Mouse (Mus musculus): ENCODE results near the gene Agbl4.

DNA sequence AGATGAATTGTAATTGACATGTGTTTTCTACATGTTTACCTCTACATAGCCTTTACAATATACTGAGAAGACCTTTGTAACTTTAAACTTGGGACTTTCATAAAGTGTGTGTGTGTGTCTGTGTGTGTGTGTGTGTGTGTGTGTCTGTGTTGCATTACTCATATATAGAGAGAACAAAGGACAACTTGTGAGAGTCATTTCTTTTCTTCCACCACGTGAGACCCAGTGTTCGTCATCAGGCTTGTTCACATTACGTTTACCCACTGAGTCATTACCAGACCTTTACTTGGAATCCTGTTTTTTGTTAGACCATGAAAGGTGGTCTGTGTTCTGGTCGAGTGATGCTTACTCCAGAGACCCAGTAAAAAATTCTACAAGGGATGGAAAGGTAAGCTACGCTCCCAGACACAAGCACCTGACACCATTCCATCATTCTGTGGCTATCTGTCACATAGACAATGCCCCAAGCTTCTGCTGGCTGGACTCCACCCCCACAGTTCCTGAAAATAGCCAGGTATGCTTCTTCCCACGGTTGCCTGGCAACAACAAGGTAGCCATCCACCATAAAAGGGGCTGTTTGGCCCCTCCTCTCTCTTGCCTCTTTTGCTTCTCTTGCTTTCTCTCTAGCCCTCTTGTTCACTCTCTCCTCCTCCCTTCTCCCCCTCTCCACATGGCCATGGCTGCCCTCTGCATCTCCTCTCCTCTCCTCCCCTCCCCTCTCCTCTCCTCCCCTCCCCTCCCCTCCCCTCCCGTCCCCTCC, 676.5 kb downstream of the Agbl4 start:
- TF ChIP-seq JUND (IDR thresholded peaks at IDR 0.05; ENCODE audit: low read depth, low read length): no peak
- no peak for TF ChIP-seq RAD21 (IDR thresholded peaks at IDR 0.05; ENCODE audit: low read depth, low read length)
- no peak for TF ChIP-seq CTCF (IDR thresholded peaks at IDR 0.05 in 2 of 3, conservative IDR thresholded peaks at IDR 0.05 in 1 of 3; ENCODE audit: control insufficient read depth in 1 of 3, insufficient read depth in 1 of 3, low read depth in 2 of 3, low read length in 3 of 3, poor library complexity in 1 of 3, severe bottlenecking in 1 of 3)
- no peak for TF ChIP-seq POLR2A (IDR thresholded peaks at IDR 0.05; ENCODE audit: control insufficient read depth in 1 of 2, insufficient read depth in 1 of 2, low read depth in 1 of 2, low read length in 2 of 2, poor library complexity in 1 of 2)
